Mouse (Mus musculus) hematopoietic stem cell, adult 5-6 weeks (primary cell): ENCODE measurements at regions not wholly inside any gene's neighbourhood (a gene's known extent, or its start where the extent isn't known, plus 50 kb on each side); places are given as distances from the start of the nearest gene placed in this dataset.

Experiments used
- ATAC-seq, 2 experiments: fragments of 125-278 bp in 1 of 2; replicated peaks in 1 of 2; 2 replicates each; pipeline ENCODE4 v1.8.0; 2016 to 2017; ENCODE audit warnings: inconsistent platforms in 2 of 2, mild to moderate bottlenecking in 2 of 2, moderate number of reproducible peaks in 2 of 2, low read depth in 1 of 2, moderate TSS enrichment in 1 of 2; ENCODE audit not compliant: low FRiP score in 2 of 2, poor library complexity in 2 of 2, severe bottlenecking in 2 of 2, insufficient read depth in 1 of 2, low TSS enrichment in 1 of 2

DNA sequence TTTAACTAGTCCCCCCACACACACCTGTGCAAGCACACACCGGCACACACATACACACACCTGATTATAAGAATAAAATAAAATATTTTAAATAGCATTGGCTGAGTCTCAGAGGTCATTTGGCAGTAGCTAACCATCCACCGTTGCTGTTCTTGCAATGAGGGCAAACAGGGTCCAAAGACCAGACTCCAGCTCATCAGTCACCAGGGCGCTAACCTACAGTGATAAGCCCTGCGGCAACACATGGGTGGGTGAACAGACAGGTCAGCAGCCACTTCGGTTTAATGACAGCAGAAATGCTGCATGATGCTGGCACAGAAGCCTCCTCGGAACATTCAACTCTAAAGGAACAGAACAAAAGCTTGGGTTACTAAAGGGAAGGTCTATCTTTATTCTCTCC, 54.9 kb downstream of the Tas2r134 start:
- ATAC-seq: no peak

- ATAC-seq: no peak
Observed at GRCm38 (mm10) chr2:51682745-51683144, 55.4 kb downstream of the Tas2r134 start.

- ATAC-seq: no peak
Observed at GRCm38 (mm10) chr2:51705110-51705509, 77.8 kb downstream of the Tas2r134 start.

DNA sequence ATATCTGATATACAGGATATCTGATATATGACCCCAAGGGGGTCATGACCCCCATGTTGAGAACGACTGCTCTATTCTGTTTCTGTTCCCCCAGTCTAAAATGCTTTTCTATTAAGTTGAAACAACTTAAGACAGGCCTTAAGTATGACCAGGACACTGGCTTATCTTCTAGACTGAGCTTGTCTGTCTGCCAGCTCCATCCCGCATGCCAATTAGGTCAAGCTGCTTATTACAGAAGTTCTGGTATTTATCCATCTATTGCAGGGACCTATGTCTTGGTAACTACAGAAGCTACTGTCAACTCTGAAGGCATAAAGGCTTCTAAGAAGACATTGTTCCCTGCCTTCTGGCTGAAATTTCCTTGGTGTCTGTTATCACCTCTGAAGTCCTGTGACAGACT, 81.4 kb downstream of the Tas2r134 start:
- ATAC-seq: no peak

DNA sequence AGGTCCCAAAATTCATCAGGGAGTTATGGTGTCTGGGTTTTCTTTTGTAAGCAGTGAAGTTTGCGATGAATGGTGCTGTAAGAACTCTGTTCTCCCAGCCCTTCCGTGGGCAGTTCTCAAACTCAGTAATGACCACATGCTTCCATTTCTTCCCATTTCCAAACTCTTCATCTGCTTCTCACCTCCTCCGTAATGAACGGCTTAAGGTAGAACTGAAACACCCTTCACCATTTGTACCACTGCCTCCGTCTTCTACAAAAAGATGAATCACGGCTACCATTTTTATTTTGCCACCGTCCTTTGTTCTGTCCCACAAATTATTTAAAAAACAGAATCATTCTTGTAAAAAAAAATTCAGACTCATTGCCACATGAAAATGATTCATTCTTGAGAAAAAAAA, 85.3 kb downstream of the Tas2r134 start:
- no peak for ATAC-seq

- no peak for ATAC-seq
Observed at GRCm38 (mm10) chr2:51730805-51731204, 103.5 kb downstream of the Tas2r134 start.

DNA sequence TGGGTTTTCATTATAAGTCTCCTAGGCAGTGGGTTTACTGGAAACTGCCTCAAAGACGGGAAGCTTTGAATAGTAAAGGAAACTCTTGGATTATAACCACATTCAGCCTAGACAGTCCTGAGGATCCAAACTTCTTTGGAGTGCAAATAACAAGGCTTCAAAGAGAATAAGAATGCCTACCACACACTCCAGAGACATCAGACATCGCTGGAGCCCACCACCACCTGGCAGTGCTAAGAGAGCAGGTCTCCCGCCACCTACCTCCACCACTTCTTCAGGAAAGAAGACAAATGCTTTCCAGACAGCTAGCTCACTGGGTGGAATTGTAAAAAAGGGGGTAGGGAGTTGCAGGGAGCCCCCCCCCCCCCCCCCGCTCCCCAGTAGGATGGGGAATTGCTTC, 104.4 kb downstream of the Tas2r134 start:
- no peak for ATAC-seq

DNA sequence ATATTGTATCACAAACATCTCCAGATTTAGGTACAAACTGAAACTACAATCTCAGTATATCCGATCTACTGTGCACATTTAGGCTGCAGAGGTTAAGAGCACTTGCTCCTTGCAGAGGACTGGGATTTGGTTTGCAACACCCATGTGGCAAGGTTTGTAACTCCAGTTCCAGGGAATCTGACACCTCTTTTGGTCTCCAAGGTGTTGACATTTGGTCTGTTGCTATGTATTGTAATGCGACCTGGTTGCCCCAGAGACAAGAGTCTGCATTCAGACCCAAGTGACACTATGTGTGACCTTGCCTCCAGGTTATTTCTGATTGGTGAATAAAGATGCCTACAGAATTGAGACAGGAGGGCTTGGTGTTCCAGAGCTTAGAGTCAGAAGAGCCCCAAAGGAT, 105.0 kb downstream of the Tas2r134 start:
- no peak for ATAC-seq

GRCm38 (mm10) chr2:51733218-51733617, 105.9 kb downstream of the Tas2r134 start:
- ATAC-seq: no peak

DNA sequence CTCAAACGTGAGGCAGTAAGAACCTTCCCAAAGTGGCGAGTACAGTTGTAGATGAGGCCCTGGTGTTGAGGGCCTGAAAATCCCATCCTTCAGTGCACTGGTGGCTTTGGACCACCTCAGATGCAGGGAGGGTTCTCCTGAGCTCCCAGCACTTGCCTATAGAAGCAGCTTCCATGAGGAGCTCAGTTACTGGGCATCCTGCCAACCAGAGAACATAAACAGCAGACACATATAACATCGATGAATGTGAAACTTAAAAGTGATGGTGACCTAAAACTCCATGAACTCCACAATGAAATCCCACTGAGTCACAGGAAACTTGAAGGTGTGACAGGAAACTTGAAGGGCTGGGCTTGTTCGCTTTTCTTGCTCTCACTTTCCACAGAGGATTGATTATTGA, 109.1 kb downstream of the Tas2r134 start:
- no peak for ATAC-seq

DNA sequence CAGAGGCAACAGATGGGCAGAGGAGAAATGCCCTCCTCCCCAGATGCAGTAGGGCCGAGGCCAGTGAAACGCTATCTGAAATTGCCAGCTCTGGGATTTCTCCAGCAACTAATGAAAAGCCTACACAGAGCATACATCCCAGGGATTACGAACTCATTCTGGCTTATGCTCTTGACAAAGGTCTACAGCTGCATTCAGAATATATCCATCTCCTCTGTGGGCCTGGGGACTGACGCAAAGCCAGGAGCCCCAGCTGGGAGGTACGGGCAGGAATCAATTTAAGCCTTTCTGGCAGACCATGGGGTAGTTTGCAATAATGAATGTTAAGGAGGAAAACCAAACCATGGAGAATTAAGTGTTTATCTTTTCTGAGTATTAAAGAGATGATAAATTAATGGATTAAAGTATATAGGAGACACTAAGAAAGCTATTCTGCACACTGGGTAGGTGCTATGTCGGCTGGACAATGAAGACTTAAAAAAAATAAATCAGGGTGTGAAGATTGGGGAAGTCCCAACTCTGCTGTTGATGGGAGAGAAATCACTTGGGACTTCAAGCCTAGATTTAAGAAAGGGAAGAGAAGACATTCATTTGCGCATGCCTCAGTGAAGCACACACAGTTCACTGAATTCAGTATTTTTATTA, 120.5 kb downstream of the Tas2r134 start:
- ATAC-seq: no peak

GRCm38 (mm10) chr2:51749247-51749646, 121.9 kb downstream of the Tas2r134 start:
- ATAC-seq: no peak

DNA sequence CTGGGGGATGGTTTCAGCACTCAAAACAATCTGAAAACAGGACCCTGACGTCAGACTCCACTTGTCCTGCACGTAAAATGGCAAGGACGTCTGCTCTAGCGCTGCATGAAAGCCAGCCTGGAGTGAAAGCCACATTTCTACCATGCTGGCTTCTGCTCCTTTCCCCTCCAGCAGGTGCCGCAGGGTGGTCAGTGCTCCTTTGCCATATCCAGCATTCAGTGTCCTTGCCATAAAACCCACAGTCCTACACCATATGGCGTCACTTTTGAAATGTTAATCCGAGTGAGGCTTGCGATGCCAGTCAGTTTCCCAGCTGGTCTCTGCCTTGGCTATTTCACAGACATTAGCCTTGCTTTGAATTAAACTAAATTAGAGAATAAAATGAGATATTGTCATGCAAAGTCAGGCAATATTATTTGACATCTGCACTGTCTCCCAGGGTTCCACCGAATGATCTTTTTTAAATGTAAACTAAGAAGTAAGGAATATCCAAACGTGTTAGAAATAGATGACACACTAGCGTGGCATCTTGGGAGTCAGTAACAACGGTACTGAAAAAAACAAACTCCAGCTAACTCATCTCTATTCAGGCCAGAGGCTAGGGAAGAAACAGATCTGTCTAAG, 125.7 kb downstream of the Tas2r134 start:
- ATAC-seq: no peak

DNA sequence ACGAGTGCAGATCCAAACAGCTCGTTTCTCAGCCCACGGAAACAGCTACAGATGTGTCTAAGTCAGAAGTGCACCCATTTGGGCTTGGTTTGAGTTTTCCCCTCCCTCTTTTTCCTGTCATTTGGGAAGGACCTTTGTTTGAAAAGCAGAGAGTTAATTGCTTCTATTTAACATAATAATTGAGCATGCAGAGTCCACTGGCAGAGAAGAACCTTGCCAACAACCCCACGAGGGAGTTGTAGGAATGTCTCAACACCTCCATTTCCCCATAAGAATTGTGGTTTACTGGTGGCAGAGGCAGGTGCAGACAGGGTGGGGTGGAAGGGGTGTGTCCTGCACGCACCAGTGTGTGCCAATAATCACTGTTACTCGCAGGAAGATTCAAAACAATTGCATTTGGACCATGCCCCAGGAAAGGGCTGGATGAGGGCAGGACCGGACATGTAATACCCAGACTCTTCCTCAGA, 126.3 kb downstream of the Tas2r134 start:
- ATAC-seq: peak in 1 of 2 experiments; percentile 53; a peak in 1 of 4 replicates

- no peak for ATAC-seq
Observed at GRCm38 (mm10) chr2:51757361-51757760, 130.1 kb downstream of the Tas2r134 start.

GRCm38 (mm10) chr2:51758093-51758492, 130.8 kb downstream of the Tas2r134 start:
- no peak for ATAC-seq

- ATAC-seq: no peak
Observed at GRCm38 (mm10) chr2:51762866-51763265, 135.6 kb downstream of the Tas2r134 start.

GRCm38 (mm10) chr2:51767507-51768135, 140.3 kb downstream of the Tas2r134 start:
- ATAC-seq: no peak
